Mouse (Mus musculus) ES-Bruce4 (cell line): ENCODE measurements around the gene Ago4. TPM values are rescaled to one million over a fixed set of nuclear protein-coding genes. Genes with fewer than 3 reads are reported as not detected.

Experiments
- H3K27ac ChIP-seq: 2 replicates; pipeline ENCODE4 v1.5.1; 2012; ENCODE audit warnings: low read length, inconsistent platforms; ENCODE audit not compliant: insufficient read depth
- H3K27me3 ChIP-seq: 2 replicates; pipeline ENCODE4 v1.6.1; 2012; ENCODE audit warnings: mild to moderate bottlenecking, low read length, inconsistent platforms; ENCODE audit not compliant: control insufficient read depth, poor library complexity, insufficient read depth, severe bottlenecking
- H3K36me3 ChIP-seq: 2 replicates; pipeline ENCODE4 v1.6.1; 2012; ENCODE audit warnings: inconsistent platforms, mild to moderate bottlenecking, low read length, moderate library complexity; ENCODE audit not compliant: control insufficient read depth, poor library complexity, insufficient read depth, severe bottlenecking
- H3K4me1 ChIP-seq: one replicate; pipeline ENCODE4 v1.8.1; 2011; ENCODE audit warnings: low read length; ENCODE audit not compliant: control insufficient read depth, insufficient read depth
- H3K4me3 ChIP-seq: 2 replicates; pipeline ENCODE4 v1.5.1; 2011; ENCODE audit warnings: low read depth, mild to moderate bottlenecking, low read length
- H3K9ac ChIP-seq: 2 replicates; pipeline ENCODE4 v1.6.1; 2012; ENCODE audit warnings: low read depth, mild to moderate bottlenecking, inconsistent platforms; ENCODE audit not compliant: poor library complexity, severe bottlenecking
- H3K9me3 ChIP-seq: replicated peaks from 2 replicates; pipeline ENCODE4 v1.6.1; 2012; ENCODE audit warnings: mild to moderate bottlenecking, low read length, inconsistent platforms; ENCODE audit not compliant: control insufficient read depth, poor library complexity, insufficient read depth, severe bottlenecking
- CTCF ChIP-seq: IDR thresholded peaks from one replicate; pipeline ENCODE4 v1.8.1; 2011; ENCODE audit warnings: low read depth, low read length
- EP300 ChIP-seq: IDR thresholded peaks from 2 replicates; pipeline ENCODE4 v1.6.1; 2011; ENCODE audit warnings: low read depth, low read length; ENCODE audit not compliant: insufficient read depth
- POLR2A ChIP-seq: IDR thresholded peaks from one replicate; pipeline ENCODE4 v1.8.1; 2011; ENCODE audit warnings: low read length; ENCODE audit not compliant: insufficient read depth
- polyA plus RNA-seq: library from polyadenylated mRNA; stranded (reverse); fragments of >200 nt; gene quantifications from 2 replicates; pipeline ENCODE4 v1.2.4, GENCODE M21; 2011; ENCODE audit warnings: low read depth; ENCODE audit not compliant: missing spikeins, insufficient read depth, insufficient read length

Gene Ago4
- polyA plus RNA-seq, 1 experiment, result 3.1 TPM

GRCm38 (mm10) chr4:126447126-126447525 is 86.1 kb downstream of the Ago4 start:
- Histone ChIP-seq H3K4me3 (no peak overlapping the region), H3K27me3 (no peaks in the 10 kb centered on the region), H3K9ac (no peak overlapping the region), H3K27ac (no peak overlapping the region), H3K36me3 (peaks cover 25% of the 10 kb centered on the region), H3K4me1 (no peaks in the 10 kb centered on the region), H3K9me3 (0 out of 2 replicates have a peak, but pooled peaks cover 7% of the 10 kb centered on the region)
- TF ChIP-seq CTCF (no peak), EP300 (no peak), POLR2A (no peak)

GRCm38 (mm10) chr4:126444528-126444927 is 88.7 kb downstream of the Ago4 start:
- Histone ChIP-seq H3K27me3 (no peaks in the 10 kb centered on the region), H3K27ac (no peak overlapping the region), H3K9ac (no peak overlapping the region), H3K9me3 (no peaks in the 10 kb centered on the region), H3K4me1 (no peaks in the 10 kb centered on the region), H3K4me3 (no peak overlapping the region), H3K36me3 (peaks cover 31% of the 10 kb centered on the region)
- TF ChIP-seq EP300 (no peak), POLR2A (no peak), CTCF (no peak)

Other genes starting within 250 kb of the Ago4 start
- gene Col8a2, start 246.7 kb downstream of the Ago4 start, polyA plus RNA-seq, result 1.0 and 1.2 TPM in 2 replicates
- 31.4 and 35.7 TPM in 2 replicates for gene Adprhl2, start 211.8 kb downstream of the Ago4 start, polyA plus RNA-seq
- gene Tekt2, start 207.8 kb downstream of the Ago4 start, polyA plus RNA-seq, result 4.8 and 5.9 TPM in 2 replicates
- 15.2 and 20.7 TPM in 2 replicates for gene Ago3, start 103.9 kb downstream of the Ago4 start, polyA plus RNA-seq
- gene Ago1, start 64.9 kb downstream of the Ago4 start, polyA plus RNA-seq, result 44.6 and 44.8 TPM in 2 replicates
- gene Clspn, start 23.5 kb upstream of the Ago4 start, polyA plus RNA-seq, result 39.8 and 41.8 TPM in 2 replicates
- 2.3 and 2.6 TPM in 2 replicates for gene 5730409E04Rik, start 76.3 kb upstream of the Ago4 start, polyA plus RNA-seq
- 339 and 375 TPM in 2 replicates for gene Psmb2, start 144.2 kb upstream of the Ago4 start, polyA plus RNA-seq
- 0.39 and 0.96 TPM in 2 replicates for gene Tfap2e, start 202.8 kb upstream of the Ago4 start, polyA plus RNA-seq
- 10.2 and 12.8 TPM in 2 replicates for gene Ncdn, start 220.0 kb upstream of the Ago4 start, polyA plus RNA-seq
- gene AU040320, start 220.1 kb upstream of the Ago4 start, polyA plus RNA-seq, result 10.1 and 10.5 TPM in 2 replicates